Mouse (Mus musculus) liver, postnatal 0 days (tissue): ENCODE results near the gene Dnase1l3. TPM values are rescaled to one million over a fixed set of nuclear protein-coding genes. Genes with fewer than 3 reads are reported as not detected.

Source experiments
- ATAC-seq: fragments of 200-750 bp; cut with Nextera tagmentation; 2 replicates; pipeline ENCODE4 v1.8.0; 2017; ENCODE audit warnings: mild to moderate bottlenecking, moderate library complexity
- DNase-seq: peaks from one replicate; pipeline ENCODE4 v3.0.0-alpha.2; 2016
- H3K27ac ChIP-seq: fragments of 300-500 bp; sonication (generic); 2 replicates; pipeline ENCODE4 v1.5.1; 2014; ENCODE audit warnings: antibody characterized with exemption, moderate library complexity, mild to moderate bottlenecking, low read depth
- H3K27me3 ChIP-seq: fragments of 300-500 bp; sonication (generic); 2 replicates; pipeline ENCODE4 v1.6.1; 2014; ENCODE audit warnings: low read length, control low read depth, mixed read lengths; ENCODE audit not compliant: insufficient read depth
- H3K36me3 ChIP-seq: fragments of 300-500 bp; sonication (generic); replicated peaks from 2 replicates; pipeline ENCODE4 v1.6.1; 2014; ENCODE audit warnings: mild to moderate bottlenecking, control low read depth, low read length, moderate library complexity, mixed read lengths; ENCODE audit not compliant: insufficient read depth
- H3K4me1 ChIP-seq: fragments of 300-500 bp; sonication (generic); 2 replicates; pipeline ENCODE4 v1.6.1; 2014; ENCODE audit warnings: antibody characterized with exemption, mild to moderate bottlenecking, control low read depth; ENCODE audit not compliant: insufficient read depth
- H3K4me2 ChIP-seq: fragments of 300-500 bp; sonication (generic); 2 replicates; pipeline ENCODE4 v1.6.1; 2014; ENCODE audit warnings: low read depth, mild to moderate bottlenecking, low read length, moderate library complexity, mixed read lengths
- H3K4me3 ChIP-seq: fragments of 300-500 bp; sonication (generic); 2 replicates; pipeline ENCODE4 v1.5.1; 2014; ENCODE audit warnings: low read depth, low read length
- H3K9ac ChIP-seq: fragments of 300-500 bp; sonication (generic); replicated peaks from 2 replicates; pipeline ENCODE4 v1.6.1; 2014; ENCODE audit warnings: mild to moderate bottlenecking, moderate library complexity
- H3K9me3 ChIP-seq: fragments of 300-500 bp; sonication (generic); 2 replicates; pipeline ENCODE4 v1.6.1; 2016; ENCODE audit warnings: mild to moderate bottlenecking, control low read depth, low read length, mixed read lengths
- CTCF ChIP-seq: sonication (generic); IDR thresholded peaks from 2 replicates; pipeline ENCODE4 v1.5.1; 2016; ENCODE audit warnings: antibody characterized with exemption, low read depth
- EP300 ChIP-seq: IDR thresholded peaks from 2 replicates; pipeline ENCODE4 v1.6.1; 2016; ENCODE audit warnings: antibody characterized with exemption, low read depth, mild to moderate bottlenecking
- WGBS: fragments of 180-500 bp; shearing (Covaris S2); extraction: QIAGEN DNeasy Blood & Tissue Kit; methylation state at CpG from one replicate; pipeline ENCODE4 v1.1.7; 2014; ENCODE audit not compliant: insufficient replicate concordance; 5-methylcytosine and 5-hydroxymethylcytosine counted together
- polyA plus RNA-seq: library from polyadenylated mRNA; unstranded; fragments of >200 nt; fragmentation: Nextera tagmentation; extraction: Ambion mirVana; gene quantifications from 2 replicates; pipeline ENCODE4 v1.2.1, GENCODE M21; 2015

Gene Dnase1l3
- polyA plus RNA-seq, 1 experiment from 2014 or later: 13.2 TPM

DNA sequence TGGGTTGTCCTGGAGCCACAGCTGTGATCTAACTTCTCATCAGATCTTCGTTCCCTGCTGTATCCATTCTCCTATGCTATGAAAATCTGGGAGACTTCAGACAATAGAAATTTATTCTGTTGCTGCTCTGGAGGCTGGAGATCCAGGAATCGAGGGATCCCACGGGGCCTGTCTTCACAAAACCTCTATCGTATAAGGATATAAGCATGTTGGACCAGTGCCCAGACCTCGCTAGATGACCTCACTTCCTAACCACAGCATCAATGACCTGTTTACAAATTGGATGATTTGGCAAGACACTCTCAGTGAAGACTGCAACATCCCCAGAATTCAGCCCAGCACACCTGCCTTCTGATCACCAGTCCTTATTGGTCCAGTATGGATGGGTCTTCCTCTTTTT lies 32.7 kb downstream of the Dnase1l3 start:
- WGBS: 54% methylated on average over 5 of the region's 5 CpGs
- ATAC-seq (peak; percentile 47; the same call in 1 of the 2 replicates), DNase-seq (peak; percentile 56)
- no peak overlapping the region for H3K4me3 ChIP-seq
- H3K36me3 ChIP-seq: no peaks in the 10 kb centered on the region
- no peak overlapping the region for H3K9ac ChIP-seq
- TF ChIP-seq EP300: no peak
- no peak for TF ChIP-seq CTCF
- H3K4me1 ChIP-seq: no peaks in the 10 kb centered on the region
- H3K9me3 ChIP-seq: no peaks in the 10 kb centered on the region
- H3K4me2 ChIP-seq: no peak overlapping the region
- H3K27ac ChIP-seq: no peak overlapping the region
- no peaks in the 10 kb centered on the region for H3K27me3 ChIP-seq

DNA sequence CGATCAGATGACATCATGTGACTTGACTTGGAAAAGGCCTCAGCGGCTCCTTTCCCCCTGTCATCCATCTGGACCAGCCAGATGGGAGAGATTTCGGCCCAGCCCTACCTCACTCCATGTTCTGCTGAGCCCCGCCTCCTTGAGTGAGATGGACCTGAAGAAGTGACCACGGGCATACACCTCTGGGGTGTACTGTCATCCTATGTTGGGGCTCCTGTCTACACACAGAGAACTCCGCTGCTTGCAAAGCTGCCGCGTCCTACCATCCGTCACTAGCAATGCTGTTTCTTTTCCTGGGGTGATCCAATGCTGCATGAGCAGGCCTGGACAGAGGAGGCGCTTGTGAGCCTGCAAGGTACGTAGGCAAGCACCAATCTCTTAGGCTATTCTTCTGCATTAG lies 33.8 kb downstream of the Dnase1l3 start:
- H3K4me3 ChIP-seq: no peak overlapping the region
- H3K9ac ChIP-seq: no peak overlapping the region
- H3K4me2 ChIP-seq: no peak overlapping the region
- no peak overlapping the region for H3K27ac ChIP-seq
- WGBS: 66% methylated on average over 11 of the region's 11 CpGs
- TF ChIP-seq EP300 (no peak), CTCF (peak; percentile 50)
- ATAC-seq (no peak), DNase-seq (no peak)
- no peaks in the 10 kb centered on the region for H3K27me3 ChIP-seq
- no peaks in the 10 kb centered on the region for H3K9me3 ChIP-seq
- H3K4me1 ChIP-seq: no peaks in the 10 kb centered on the region
- H3K36me3 ChIP-seq: no peaks in the 10 kb centered on the region

DNA sequence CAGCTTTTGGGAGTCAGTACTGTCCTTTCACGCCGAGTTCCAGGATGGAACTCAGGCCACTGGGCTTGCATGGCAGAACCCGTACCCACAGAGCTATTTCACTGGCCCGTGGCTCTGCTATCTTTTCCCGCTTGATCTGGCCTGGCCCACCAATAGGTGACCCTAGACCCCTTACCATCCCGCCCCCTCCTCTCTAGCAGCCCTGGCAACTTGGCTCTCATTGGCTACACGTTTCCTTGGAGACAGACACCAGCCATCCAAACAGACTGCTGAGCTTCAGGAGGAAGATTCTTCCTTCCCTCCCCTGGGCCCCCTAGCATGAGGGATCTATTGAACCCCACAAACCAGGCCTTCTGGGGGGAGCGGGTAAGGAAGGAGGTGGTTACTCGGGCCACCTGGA lies 37.3 kb downstream of the Dnase1l3 start, which contains the start of gene Gm45521:
Gm45521 (plus strand) TSS at position 240 of the 400 bp plus-strand sequence.
- DNase-seq (no peak), ATAC-seq (no peak)
- Histone ChIP-seq H3K27me3 (no peaks in the 10 kb centered on the region), H3K4me1 (peaks cover 10% of the 10 kb centered on the region), H3K9ac (no peak within 1 kb of the TSS), H3K9me3 (no peaks in the 10 kb centered on the region), H3K27ac (no peak within 1 kb of the TSS), H3K36me3 (no peaks in the 10 kb centered on the region), H3K4me2 (no peak within 1 kb of the TSS), H3K4me3 (no peak within 1 kb of the TSS)
- WGBS: 76% methylated on average over 9 of the region's 9 CpGs
- TF ChIP-seq CTCF: no peak
- TF ChIP-seq EP300: no peak

DNA sequence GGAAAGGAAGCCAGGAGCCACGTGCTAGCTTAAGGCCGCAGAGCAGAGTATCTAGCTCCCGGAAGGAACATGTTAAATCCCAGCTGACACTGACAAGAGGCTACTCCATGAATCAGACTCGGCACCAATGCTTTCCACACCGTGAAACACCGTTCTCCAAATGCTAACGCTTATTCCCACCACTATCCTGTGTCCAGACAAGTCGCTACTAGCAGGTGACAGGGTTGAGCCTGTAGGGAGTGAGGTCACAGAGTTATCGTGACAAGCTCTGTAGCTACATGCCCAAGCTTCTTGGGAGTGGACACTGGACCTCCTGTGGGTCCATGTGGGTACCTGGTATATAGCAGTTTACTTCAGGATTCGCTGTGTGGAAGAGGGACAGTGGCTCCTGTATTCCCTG lies 37.9 kb downstream of the Dnase1l3 start:
- H3K4me3 ChIP-seq: no peak overlapping the region
- 79% methylated on average over 10 of the region's 10 CpGs for WGBS
- DNase-seq (no peak), ATAC-seq (no peak)
- no peaks in the 10 kb centered on the region for H3K27me3 ChIP-seq
- H3K9ac ChIP-seq: no peak overlapping the region
- H3K27ac ChIP-seq: no peak overlapping the region
- peaks cover 10% of the 10 kb centered on the region for H3K4me1 ChIP-seq
- no peak for TF ChIP-seq CTCF
- no peak for TF ChIP-seq EP300
- no peak overlapping the region for H3K4me2 ChIP-seq
- H3K36me3 ChIP-seq: 0 out of 2 replicates have a peak, but pooled peaks cover 4% of the 10 kb centered on the region
- H3K9me3 ChIP-seq: no peaks in the 10 kb centered on the region

DNA sequence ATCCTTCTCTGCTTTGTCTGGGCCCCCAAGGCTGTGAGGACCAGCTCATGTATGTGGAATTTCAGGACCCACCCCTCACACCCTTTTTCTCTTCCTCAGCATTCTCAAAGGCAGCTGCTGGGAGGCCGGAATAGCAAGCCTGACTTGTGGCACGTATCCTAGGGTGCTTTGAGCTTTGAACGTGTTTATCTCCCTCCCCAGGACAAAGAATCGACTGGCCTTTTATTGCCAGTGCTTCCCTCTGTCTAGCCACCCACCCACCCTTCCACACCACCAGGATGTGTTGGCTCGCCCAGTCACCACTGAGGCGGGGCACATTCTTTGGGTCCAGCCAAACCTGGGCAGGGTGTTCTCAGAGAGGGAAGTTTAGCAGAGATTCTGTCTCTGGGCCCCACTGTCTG lies 40.3 kb downstream of the Dnase1l3 start:
- DNase-seq: no peak
- ATAC-seq: no peak
- Histone ChIP-seq H3K27ac (no peak overlapping the region), H3K9me3 (no peaks in the 10 kb centered on the region), H3K9ac (no peak overlapping the region), H3K4me1 (peaks cover 10% of the 10 kb centered on the region), H3K4me3 (no peak overlapping the region), H3K36me3 (0 out of 2 replicates have a peak, but pooled peaks cover 4% of the 10 kb centered on the region), H3K4me2 (no peak overlapping the region), H3K27me3 (no peaks in the 10 kb centered on the region)
- TF ChIP-seq EP300: no peak
- no peak for TF ChIP-seq CTCF
- WGBS: 55% methylated on average over 6 of the region's 6 CpGs

DNA sequence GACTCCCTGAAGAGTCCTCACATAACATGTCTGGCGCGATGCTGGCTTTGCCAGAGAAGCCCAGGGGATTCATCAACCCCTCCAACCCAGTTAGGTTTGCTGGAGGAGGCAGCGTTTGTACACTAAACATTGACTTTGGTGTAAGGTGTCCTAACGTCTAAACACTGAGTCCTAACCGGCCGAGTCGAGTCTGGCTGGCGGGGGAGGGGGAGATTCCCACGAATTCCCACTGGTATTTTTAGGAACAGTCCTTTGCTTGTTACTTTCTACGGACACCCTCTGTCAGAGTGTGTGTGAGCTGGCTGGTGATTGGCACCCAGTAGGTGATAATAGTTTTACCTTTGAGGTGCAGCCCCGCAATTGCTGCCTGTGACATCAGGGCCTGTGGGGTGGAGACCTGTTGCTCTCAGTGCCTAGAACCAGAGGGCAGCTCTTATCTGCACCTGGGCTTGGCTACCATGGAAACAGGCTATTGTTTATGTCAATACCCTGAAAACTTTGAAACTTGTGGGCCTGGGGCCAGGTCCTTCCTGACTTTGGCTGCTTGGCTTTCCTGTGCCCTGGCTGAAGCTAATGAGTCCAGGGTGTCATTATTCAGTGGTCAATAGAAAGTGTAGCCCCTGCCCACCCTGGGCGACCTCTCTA lies 41.6 kb downstream of the Dnase1l3 start:
- WGBS: 36% methylated on average over 12 of the region's 12 CpGs
- H3K9ac ChIP-seq: no peak overlapping the region; the same call in 1 of the 2 replicates

More for the DNA sequence above, 41.6 kb downstream of the Dnase1l3 start:
- peak overlapping the region; percentile 22 for H3K4me2 ChIP-seq
- 0 out of 2 replicates have a peak, but pooled peaks cover 4% of the 10 kb centered on the region for H3K36me3 ChIP-seq
- peak; percentile 96 for ATAC-seq
- no peaks in the 10 kb centered on the region for H3K27me3 ChIP-seq
- H3K4me1 ChIP-seq: peaks cover 10% of the 10 kb centered on the region
- H3K4me3 ChIP-seq: no peak overlapping the region
- no peak for TF ChIP-seq CTCF
- no peak for TF ChIP-seq EP300
- peak overlapping the region; percentile 80 for H3K27ac ChIP-seq
- no peaks in the 10 kb centered on the region for H3K9me3 ChIP-seq
- DNase-seq: peak; percentile 81
